Comparison of ENCODE assay signal across 7 mouse cellular contexts in genomic region chr19:60466953-60467570, GRCm38 (mm10). TPM values are rescaled to one million over a fixed set of nuclear protein-coding genes. Genes with fewer than 3 reads are reported as not detected.
A peak's percentile ranks its signal among the peaks of the same experiment; 100 is the strongest.
DNase-seq lines count a peak whose midpoint lies in the region; ATAC-seq and TF ChIP-seq lines count a peak whose summit lies in the region.

No protein-coding gene starts in this region.

- H3K4me1 ChIP-seq in cortical plate, adult 2 months (ENCODE audit: control insufficient read depth, insufficient read depth, low read length), result peaks cover 3% of the 10 kb centered on the region; the same call in 1 of the 2 replicates
- no peaks in the 10 kb centered on the region for H3K4me1 ChIP-seq in intestine, postnatal 0 days (replicated peaks; ENCODE audit: control insufficient read depth, insufficient read depth, low read length)
- peaks cover 14% of the 10 kb centered on the region for H3K4me1 ChIP-seq in limb, embryonic 12.5 days (replicated peaks)
- H3K4me1 ChIP-seq in midbrain, embryonic 13.5 days (replicated peaks), result peaks cover 40% of the 10 kb centered on the region

- no peak overlapping the region for H3K9ac ChIP-seq in intestine, postnatal 0 days (ENCODE audit: low read depth, low read length)
- no peak overlapping the region for H3K9ac ChIP-seq in limb, embryonic 12.5 days (replicated peaks)
- H3K9ac ChIP-seq in midbrain, embryonic 13.5 days (replicated peaks), result peak overlapping the region; percentile 49; the same call in 1 of the 2 replicates

- TF ChIP-seq POLR2A in cortical plate, adult 2 months (IDR thresholded peaks at IDR 0.05; ENCODE audit: extremely low read depth, insufficient read depth, low read length), result no peak

- no peak overlapping the region for H3K27ac ChIP-seq in cortical plate, adult 2 months (ENCODE audit: insufficient read depth, low read length)
- H3K27ac ChIP-seq in intestine, postnatal 0 days (ENCODE audit: low read depth, low read length), result no peak overlapping the region
- no peak overlapping the region for H3K27ac ChIP-seq in limb, embryonic 12.5 days
- no peak overlapping the region for H3K27ac ChIP-seq in midbrain, embryonic 13.5 days

- no peak for ATAC-seq in intestine, postnatal 0 days
- ATAC-seq in limb, embryonic 12.5 days (ENCODE audit: insufficient number of reproducible peaks, insufficient read depth, low FRiP score, low TSS enrichment, low read depth), result no peak
- ATAC-seq in midbrain, embryonic 13.5 days, result peak; percentile 91

- no peak overlapping the region for H3K4me3 ChIP-seq in cortical plate, adult 2 months (ENCODE audit: insufficient read depth, low read length)
- H3K4me3 ChIP-seq in intestine, postnatal 0 days (ENCODE audit: low read depth, low read length), result peak overlapping the region; percentile 16; the same call in 1 of the 2 replicates
- H3K4me3 ChIP-seq in limb, embryonic 12.5 days (replicated peaks), result peak overlapping the region; percentile 31
- H3K4me3 ChIP-seq in midbrain, embryonic 13.5 days (replicated peaks), result peak overlapping the region; percentile 41

- no peaks in the 10 kb centered on the region for H3K36me3 ChIP-seq in intestine, postnatal 0 days (ENCODE audit: control insufficient read depth, insufficient read depth)
- no peaks in the 10 kb centered on the region for H3K36me3 ChIP-seq in limb, embryonic 12.5 days
- no peaks in the 10 kb centered on the region for H3K36me3 ChIP-seq in midbrain, embryonic 13.5 days

- H3K27me3 ChIP-seq in intestine, postnatal 0 days (replicated peaks; ENCODE audit: control insufficient read depth, insufficient read depth, low read length), result peaks cover 34% of the 10 kb centered on the region
- peaks cover 47% of the 10 kb centered on the region for H3K27me3 ChIP-seq in limb, embryonic 12.5 days
- H3K27me3 ChIP-seq in midbrain, embryonic 13.5 days, result peaks cover 70% of the 10 kb centered on the region

- WGBS in intestine, postnatal 0 days, result 4% methylated on average over 41 of the region's 41 CpGs
- WGBS in limb, embryonic 12.5 days, result 2% methylated on average over 41 of the region's 41 CpGs
- WGBS in midbrain, embryonic 13.5 days, result 2% methylated on average over 41 of the region's 41 CpGs

- TF ChIP-seq CTCF in cortical plate, adult 2 months (IDR thresholded peaks at IDR 0.05; ENCODE audit: extremely low read depth, insufficient read depth, low read length), result peak; percentile 41
- TF ChIP-seq CTCF in intestine, postnatal 0 days (IDR thresholded peaks at IDR 0.05; ENCODE audit: low read depth), result peak; percentile 80

- H3K4me2 ChIP-seq in intestine, postnatal 0 days (replicated peaks; ENCODE audit: low read depth), result peak overlapping the region; percentile 51
- peak overlapping the region; percentile 54 for H3K4me2 ChIP-seq in limb, embryonic 12.5 days
- H3K4me2 ChIP-seq in midbrain, embryonic 13.5 days (replicated peaks), result peak overlapping the region; percentile 66

- peak; percentile 82 for DNase-seq in adrenal gland, postnatal 10 days
- DNase-seq in gastrocnemius, postnatal 36 days, result peak; percentile 21 to 35
- peak; percentile 29 to 61 for DNase-seq in spleen, adult 18-20 months

- no peaks in the 10 kb centered on the region for H3K9me3 ChIP-seq in intestine, postnatal 0 days (ENCODE audit: control insufficient read depth)
- H3K9me3 ChIP-seq in limb, embryonic 12.5 days, result no peaks in the 10 kb centered on the region
- no peaks in the 10 kb centered on the region for H3K9me3 ChIP-seq in midbrain, embryonic 13.5 days

- intact Hi-C loops in gastrocnemius, postnatal 36 days (cut with DNase I), result no loop called here

RNA-seq across cellular contexts. Expression of gene Prlhr, which starts 1.0 kb away (rescaled TPM):
- total RNA-seq in adrenal gland, postnatal 10 days (2021), result 1 to 10 TPM; 1.0 to 2.7 TPM
- 0.06 TPM in 1 of 2 replicates, not detected in the other for polyA plus RNA-seq in cortical plate, adult 2 months (2012; rRNA removed)
- not detected for total RNA-seq in gastrocnemius, postnatal 36 days (2021)
- polyA plus RNA-seq in intestine, postnatal 0 days (2015; fragmentation: Nextera tagmentation; extraction: Ambion mirVana), result not detected in 2 replicates
- polyA plus RNA-seq in limb, embryonic 12.5 days (2016; fragmentation: Nextera tagmentation; extraction: Ambion mirVana), result not detected in 2 replicates
- 0.09 TPM in 1 of 2 replicates, not detected in the other for polyA plus RNA-seq in midbrain, embryonic 13.5 days (2015; fragmentation: Nextera tagmentation; extraction: Ambion mirVana)

Comparison
In these comparisons a context has a peak if more than half of its experiments do, and no peak if none do; other contexts are left out.
1. DNase-seq: peak in every context shown above with its lines; median percentile 82 in adrenal gland, postnatal 10 days; 45 in spleen, adult 18-20 months; 28 in gastrocnemius, postnatal 36 days.